Mouse (Mus musculus) embryonic fibroblast, embryonic 13.5 days (primary cell): ENCODE data around the gene Mrpl39. TPM values are rescaled to one million over a fixed set of nuclear protein-coding genes. Genes with fewer than 3 reads are reported as not detected.

Experiments
- H3K27ac ChIP-seq: 2 replicates; pipeline ENCODE4 v1.5.1; 2012; ENCODE audit warnings: low read length, control low read depth, inconsistent platforms; ENCODE audit not compliant: insufficient read depth
- H3K4me1 ChIP-seq: 2 replicates; pipeline ENCODE4 v1.6.1; 2011; ENCODE audit warnings: low read length; ENCODE audit not compliant: control insufficient read depth, insufficient read depth
- H3K4me3 ChIP-seq: 2 replicates; pipeline ENCODE4 v1.5.1; 2011; ENCODE audit warnings: mild to moderate bottlenecking, control low read depth, low read length; ENCODE audit not compliant: insufficient read depth
- CTCF ChIP-seq: IDR thresholded peaks from 2 replicates; pipeline ENCODE4 v1.5.1; 2011; ENCODE audit warnings: mild to moderate bottlenecking, control low read depth, low read length, moderate library complexity, borderline replicate concordance; ENCODE audit not compliant: insufficient read depth
- POLR2A ChIP-seq: IDR thresholded peaks from 2 replicates; pipeline ENCODE4 v1.6.1; 2011; ENCODE audit warnings: low read depth, mild to moderate bottlenecking, control low read depth, low read length, moderate library complexity
- polyA plus RNA-seq: library from polyadenylated mRNA; stranded (reverse); fragments of >200 nt; gene quantifications from 2 replicates; pipeline ENCODE4 v1.2.4, GENCODE M21; 2011; ENCODE audit warnings: low read depth; ENCODE audit not compliant: missing spikeins, insufficient read length

Gene Mrpl39
- polyA plus RNA-seq, 1 experiment = 26.8 TPM

DNA sequence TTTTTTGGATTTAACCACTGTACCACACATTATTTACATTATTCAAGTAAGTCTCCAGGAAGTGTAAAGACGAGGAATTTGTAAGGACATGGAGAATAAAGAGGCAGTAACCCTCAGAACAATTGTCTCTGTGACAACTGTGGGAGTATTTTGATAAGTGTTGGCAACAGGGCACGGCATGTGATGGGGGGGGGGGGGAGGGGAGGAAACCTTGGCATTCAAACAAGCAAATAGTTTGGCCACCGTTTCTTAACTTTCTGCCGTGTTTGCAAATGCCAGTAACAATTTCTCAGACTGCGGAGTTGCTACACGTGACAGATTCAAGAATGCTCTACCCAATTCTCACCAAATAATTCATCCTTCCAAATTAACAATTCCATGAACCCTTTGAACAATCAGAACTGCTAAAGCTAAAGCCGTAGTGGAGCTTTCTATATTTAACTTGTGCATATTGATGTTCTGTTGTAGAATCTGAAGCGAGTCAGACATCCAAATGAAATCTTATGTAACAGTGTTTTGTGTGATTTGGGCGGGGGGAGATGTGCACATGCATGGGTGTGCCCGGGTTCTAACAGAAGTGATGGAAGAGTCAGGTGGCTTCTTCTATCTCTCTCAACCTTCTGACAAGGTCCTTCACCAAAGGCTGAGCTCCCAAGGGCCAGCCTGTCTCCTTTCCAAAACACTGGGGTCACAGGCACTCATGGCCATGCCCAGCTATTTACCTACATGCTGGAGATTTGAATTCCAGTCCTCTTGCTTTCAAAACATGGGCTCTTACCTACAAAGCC, 9.4 kb upstream of the Mrpl39 start:
- no peaks in the 10 kb centered on the region for H3K4me1 ChIP-seq
- TF ChIP-seq POLR2A (no peak), CTCF (no peak)
- H3K4me3 ChIP-seq = no peak overlapping the region
- no peak overlapping the region for H3K27ac ChIP-seq

DNA sequence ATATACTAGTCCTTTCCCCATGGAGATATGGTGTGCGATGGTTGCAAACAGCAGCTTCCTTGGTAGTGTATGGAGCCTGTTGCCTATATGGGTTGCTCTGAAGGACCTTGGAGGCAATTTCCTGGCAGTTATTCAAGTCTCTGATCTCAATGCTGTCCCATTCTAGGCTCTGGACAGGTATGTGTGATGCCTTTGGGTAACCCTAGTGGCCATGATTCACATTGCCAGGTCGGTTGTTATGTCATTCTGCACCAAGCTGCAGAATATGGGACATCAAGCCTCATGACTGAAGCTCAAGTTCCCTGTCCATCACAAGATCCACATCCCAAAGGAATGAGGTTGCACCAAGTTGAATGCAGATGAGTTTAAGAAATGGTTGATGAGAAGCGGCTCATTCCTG, 1.8 kb upstream of the Mrpl39 start:
- Histone ChIP-seq H3K4me1 (peaks cover 2% of the 10 kb centered on the region; the same call in 1 of the 2 replicates), H3K27ac (no peak overlapping the region), H3K4me3 (no peak overlapping the region)
- TF ChIP-seq POLR2A = no peak
- TF ChIP-seq CTCF = no peak

DNA sequence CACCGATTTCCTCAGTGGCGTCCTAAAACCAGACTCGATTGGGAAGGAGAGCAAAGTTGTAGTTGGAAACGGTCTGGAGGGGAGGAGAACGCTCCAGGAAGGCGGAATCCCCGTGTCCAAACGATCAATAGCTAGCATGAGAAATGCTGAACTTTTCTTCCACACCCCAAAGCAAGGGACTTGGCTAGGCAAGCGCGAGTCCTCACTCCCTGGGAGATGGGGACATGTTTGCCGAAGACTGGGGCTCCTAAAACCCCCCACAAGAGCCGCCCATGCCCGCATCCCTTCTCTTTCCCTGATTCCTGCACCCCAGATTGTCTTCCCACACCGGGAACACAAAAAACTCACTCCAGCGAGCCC, 756 bp downstream of the Mrpl39 start:
- H3K4me3 ChIP-seq = peak overlapping the region; percentile 80
- no peak overlapping the region for H3K27ac ChIP-seq
- no peak for TF ChIP-seq POLR2A
- TF ChIP-seq CTCF = no peak

DNA sequence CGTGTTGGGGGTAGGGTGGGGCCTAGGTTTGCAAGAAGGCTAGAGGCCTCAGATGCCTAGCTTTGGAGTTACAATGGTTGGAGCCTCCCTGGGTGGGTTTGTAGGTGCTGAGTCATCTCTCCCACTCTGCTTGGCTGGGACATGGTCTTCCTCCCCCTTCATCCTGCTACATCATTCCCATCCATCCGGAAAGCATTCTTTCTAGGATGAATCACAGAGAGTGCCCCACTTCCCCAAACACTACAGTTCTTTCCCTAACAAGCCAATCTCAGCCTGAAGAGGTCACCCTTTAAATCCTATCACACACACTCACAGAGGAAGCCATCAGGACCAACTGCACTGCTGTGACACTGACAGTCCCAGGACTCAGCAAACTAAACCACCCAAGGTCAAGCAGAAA, 14.9 kb downstream of the Mrpl39 start:
- H3K27ac ChIP-seq = peak overlapping the region; percentile 92; the same call in 1 of the 2 replicates
- H3K4me3 ChIP-seq = no peak overlapping the region
- TF ChIP-seq POLR2A (no peak), CTCF (no peak)
- peaks cover 7% of the 10 kb centered on the region for H3K4me1 ChIP-seq

More for the DNA sequence above, 756 bp downstream of the Mrpl39 start:
- peaks cover 2% of the 10 kb centered on the region; the same call in 1 of the 2 replicates for H3K4me1 ChIP-seq

DNA sequence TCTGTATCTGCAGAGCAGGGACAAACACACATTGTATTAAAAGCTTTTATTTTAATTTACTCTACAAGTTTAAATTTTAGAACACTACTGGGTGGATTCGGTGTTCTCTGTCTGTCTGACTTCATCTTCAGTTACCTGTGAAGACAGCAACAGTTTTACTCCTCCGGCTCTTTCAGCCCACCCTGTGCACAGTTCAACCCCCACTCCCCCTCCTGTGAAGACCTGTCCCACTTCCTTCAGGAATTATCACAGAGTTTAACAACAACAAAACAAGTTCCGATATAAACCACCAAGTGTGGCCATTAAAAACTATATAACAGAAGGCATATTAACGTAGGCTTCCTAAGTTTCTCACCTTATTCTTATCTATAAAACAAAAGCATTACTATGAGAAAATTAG, 17.3 kb downstream of the Mrpl39 start:
- no peak overlapping the region for H3K27ac ChIP-seq
- TF ChIP-seq POLR2A (no peak), CTCF (no peak)
- peaks cover 7% of the 10 kb centered on the region for H3K4me1 ChIP-seq
- H3K4me3 ChIP-seq = no peak overlapping the region

DNA sequence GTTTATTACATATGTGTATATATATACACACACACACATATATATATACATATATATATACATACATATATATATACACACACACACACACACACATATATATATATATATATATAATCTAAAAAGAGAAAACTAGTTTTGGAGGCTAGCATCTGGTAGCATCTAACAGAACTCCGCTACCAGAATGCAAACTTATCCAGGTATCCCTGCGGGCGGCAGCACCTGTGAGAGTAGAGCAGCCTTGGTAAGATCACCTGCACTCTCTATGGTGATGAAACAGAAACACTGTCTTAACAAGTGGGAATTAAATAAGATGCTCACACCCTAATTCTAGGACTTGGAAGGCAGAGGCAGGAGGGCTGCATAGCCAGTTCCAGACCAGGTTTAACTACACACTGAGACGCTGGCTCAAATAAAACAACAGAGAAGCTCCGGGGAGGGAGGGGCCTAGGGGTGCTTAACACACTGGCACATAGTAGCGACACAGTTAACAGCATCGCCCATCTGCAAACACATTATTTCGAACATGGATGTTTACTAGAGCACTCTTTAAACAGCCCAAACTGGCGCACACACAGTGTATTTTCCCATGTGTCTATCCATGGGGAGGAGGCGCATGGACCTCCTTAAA, 17.8 kb downstream of the Mrpl39 start:
- no peak overlapping the region for H3K27ac ChIP-seq
- TF ChIP-seq CTCF (no peak), POLR2A (no peak)
- H3K4me1 ChIP-seq = peaks cover 7% of the 10 kb centered on the region
- H3K4me3 ChIP-seq = no peak overlapping the region

DNA sequence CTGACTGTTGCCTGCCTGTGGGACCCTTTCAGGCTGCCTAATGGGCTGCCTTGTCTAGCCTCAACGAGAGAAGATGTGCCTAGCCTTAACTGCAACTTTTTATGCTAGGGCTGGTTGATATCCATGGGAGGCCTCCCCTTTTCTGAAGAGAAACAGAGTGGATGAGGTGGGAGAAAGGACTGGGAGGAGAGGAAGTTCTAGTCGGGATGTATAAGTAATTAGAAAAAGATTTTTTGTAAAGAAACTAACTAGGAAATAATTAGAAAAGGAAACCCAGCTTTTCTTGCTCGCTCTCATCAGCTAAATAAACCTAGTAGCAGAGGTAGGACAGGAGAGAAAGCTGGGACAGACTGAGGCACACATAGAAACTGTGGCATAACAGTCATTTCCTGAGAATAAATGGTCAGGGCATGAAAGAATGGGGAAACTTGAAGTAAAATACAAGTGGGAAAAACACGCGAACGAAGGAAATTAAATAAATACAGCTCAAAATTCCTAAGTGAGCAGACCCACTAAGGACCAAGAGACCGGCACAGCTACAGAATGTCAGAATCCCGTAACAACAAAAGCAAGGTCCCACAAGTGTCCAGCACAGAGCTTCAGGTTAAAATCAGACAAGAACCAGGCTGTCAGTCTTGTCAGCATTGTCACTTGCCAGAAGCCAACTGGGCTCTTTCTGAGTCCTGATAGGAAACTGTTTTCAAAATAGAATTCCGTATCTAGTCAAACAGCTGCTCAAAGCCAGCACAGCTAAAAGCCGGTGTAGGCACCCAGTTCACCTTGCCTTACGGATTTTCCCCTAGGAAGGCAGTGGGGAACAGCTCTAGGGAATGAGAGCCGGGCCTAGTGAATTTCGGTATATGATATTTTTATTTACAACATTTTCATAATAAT, 18.6 kb downstream of the Mrpl39 start:
- TF ChIP-seq POLR2A = no peak
- TF ChIP-seq CTCF = no peak
- Histone ChIP-seq H3K27ac (no peak overlapping the region), H3K4me1 (peaks cover 7% of the 10 kb centered on the region), H3K4me3 (no peak overlapping the region)

DNA sequence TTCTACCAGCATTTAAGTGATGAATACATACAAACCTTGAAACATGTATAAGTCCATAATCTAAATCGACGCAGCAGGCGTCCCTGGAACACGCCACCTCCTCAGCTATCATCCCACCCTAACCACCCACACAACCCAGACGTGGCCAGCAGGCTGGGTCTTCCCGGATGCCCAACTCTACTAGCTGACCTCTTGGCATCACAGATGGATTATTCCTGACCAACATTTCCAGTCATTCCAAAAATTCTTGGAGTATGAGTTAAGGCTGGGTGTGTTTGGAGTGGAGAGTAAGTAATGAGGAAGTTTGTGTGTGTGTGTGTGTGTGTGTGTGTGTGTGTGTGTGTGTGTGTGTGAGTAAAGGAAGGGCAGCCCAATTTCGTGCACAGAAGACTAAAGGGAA, 19.3 kb downstream of the Mrpl39 start:
- no peak for TF ChIP-seq CTCF
- no peak for TF ChIP-seq POLR2A
- Histone ChIP-seq H3K4me1 (peaks cover 7% of the 10 kb centered on the region), H3K27ac (peak overlapping the region; percentile 7; the same call in 1 of the 2 replicates), H3K4me3 (no peak overlapping the region)

DNA sequence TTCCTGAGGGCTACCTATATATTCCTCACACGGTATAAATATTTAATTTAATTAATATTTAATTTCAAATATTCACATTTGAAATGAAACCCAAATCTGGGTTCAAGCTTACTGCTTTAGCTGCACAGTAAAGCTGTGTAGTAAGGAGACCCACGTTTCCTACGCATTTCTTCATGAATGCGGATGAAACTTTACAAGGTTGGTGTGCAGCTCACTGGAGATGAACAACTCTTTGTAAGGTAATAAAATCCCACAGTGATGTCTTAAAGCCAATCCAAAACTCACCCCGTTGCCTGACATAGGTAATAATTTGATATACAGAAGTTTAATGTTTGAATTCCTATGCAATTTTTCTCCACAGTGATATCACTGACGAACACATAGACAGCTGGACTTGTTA, 20.6 kb downstream of the Mrpl39 start:
- Histone ChIP-seq H3K27ac (no peak overlapping the region), H3K4me1 (no peaks in the 10 kb centered on the region; the same call in 1 of the 2 replicates), H3K4me3 (no peak overlapping the region)
- TF ChIP-seq POLR2A (no peak), CTCF (no peak)
